Mouse (Mus musculus) bone marrow macrophage, adult 2 months (primary cell): Measurements from ENCODE around the gene Ccdc117.

Source experiments
- CTCF ChIP-seq: IDR thresholded peaks from 2 replicates; pipeline ENCODE4 v1.5.1; 2012; ENCODE audit warnings: low read depth, mild to moderate bottlenecking, low read length, moderate library complexity
- POLR2A ChIP-seq: IDR thresholded peaks from 2 replicates; pipeline ENCODE4 v1.6.1; 2012; ENCODE audit warnings: mild to moderate bottlenecking, low read depth, low read length, borderline replicate concordance

- TF ChIP-seq CTCF (no peak), POLR2A (no peak)
Measured at GRCm38 (mm10) chr11:5519681-5520080, 22.3 kb downstream of the Ccdc117 start.
